Mouse (Mus musculus): Measurements from ENCODE around the gene Atg16l2.

- TF ChIP-seq EP300 (IDR thresholded peaks at IDR 0.05; ENCODE audit: low read depth) (no peak), CTCF (IDR thresholded peaks at IDR 0.05; ENCODE audit: low read depth) (no peak)
These were observed 40.0 kb downstream of the Atg16l2 start for GRCm38 (mm10) chr7:101261941-101262546.

Data from liver, postnatal 0 days (tissue).